Mouse (Mus musculus): ENCODE measurements around the gene Rmi1. TPM values are rescaled to one million over a fixed set of nuclear protein-coding genes. Genes with fewer than 3 reads are reported as not detected.

The Rmi1 gene
- polyA plus RNA-seq (2012; rRNA removed; ENCODE audit: low replicate concordance): 9.2 and 9.6 TPM in 2 replicates

GRCm38 (mm10) chr13:58402003-58402743, at the start of gene Rmi1:
Rmi1 (plus strand) TSS chr13:58402248.

GRCm38 (mm10) chr13:58358629-58359303, 43.3 kb upstream of the Rmi1 start, which contains the start of gene Kif27:
Kif27 (minus strand) TSS chr13:58359122.

GRCm38 (mm10) chr13:58384779-58385546, 17.1 kb upstream of the Rmi1 start, which contains the start of gene 2210016F16Rik:
2210016F16Rik (minus strand) TSS chr13:58385225.

GRCm38 (mm10) chr13:58403243-58403642, 1.2 kb downstream of the Rmi1 start, which contains the start of gene Hnrnpk:
Hnrnpk (minus strand) TSS chr13:58403343.

Other genes with a start within 250 kb of the Rmi1 start
- gene Idnk, start 244.6 kb upstream of the Rmi1 start, polyA plus RNA-seq (2012; rRNA removed; ENCODE audit: low replicate concordance): 26.6 and 33.8 TPM in 2 replicates
- gene Ubqln1, start 186.6 kb upstream of the Rmi1 start, polyA plus RNA-seq (2012; rRNA removed; ENCODE audit: low replicate concordance): 160 and 177 TPM in 2 replicates
- gene Gkap1, start 126.5 kb upstream of the Rmi1 start, polyA plus RNA-seq (2012; rRNA removed; ENCODE audit: low replicate concordance): 7.1 and 8.5 TPM in 2 replicates
- gene Kif27, start 43.1 kb upstream of the Rmi1 start, polyA plus RNA-seq (2012; rRNA removed; ENCODE audit: low replicate concordance): 0.23 and 0.44 TPM in 2 replicates
- 29.7 and 30.2 TPM in 2 replicates for gene 2210016F16Rik, start 17.0 kb upstream of the Rmi1 start, polyA plus RNA-seq (2012; rRNA removed; ENCODE audit: low replicate concordance)
- 208 and 328 TPM in 2 replicates for gene Hnrnpk, start 1.1 kb downstream of the Rmi1 start, polyA plus RNA-seq (2012; rRNA removed; ENCODE audit: low replicate concordance)
- gene Slc28a3, start 208.6 kb downstream of the Rmi1 start, polyA plus RNA-seq (2012; rRNA removed; ENCODE audit: low replicate concordance): 3.3 TPM in 1 of 2 replicates, not detected in the other

Data from subcutaneous adipose tissue, adult 2 months (tissue).